Mouse (Mus musculus) cortical plate, adult 2 months (tissue): Measurements from ENCODE around the gene Aldh1a1.

Source experiments
- CTCF ChIP-seq: fragments of 200-500 bp; IDR thresholded peaks from 2 replicates; pipeline ENCODE4 v1.5.1; 2011; ENCODE audit warnings: mild to moderate bottlenecking, control low read depth, low read length; ENCODE audit not compliant: insufficient read depth; ENCODE audit errors: extremely low read depth
- POLR2A ChIP-seq: fragments of 200-500 bp; IDR thresholded peaks from 2 replicates; pipeline ENCODE4 v1.6.1; 2011; ENCODE audit warnings: mild to moderate bottlenecking, low read length, control low read depth; ENCODE audit not compliant: insufficient read depth; ENCODE audit errors: extremely low read depth

- TF ChIP-seq CTCF: no peak
- TF ChIP-seq POLR2A: no peak
Measured at GRCm38 (mm10) chr19:20506936-20507615, 14.6 kb downstream of the Aldh1a1 start.
